Mouse (Mus musculus): ENCODE data around the gene Zfp422. TPM values are rescaled to one million over a fixed set of nuclear protein-coding genes. Genes with fewer than 3 reads are reported as not detected.

The Zfp422 gene
- polyA plus RNA-seq, 1 experiment from 2014 or later: 313 TPM

DNA sequence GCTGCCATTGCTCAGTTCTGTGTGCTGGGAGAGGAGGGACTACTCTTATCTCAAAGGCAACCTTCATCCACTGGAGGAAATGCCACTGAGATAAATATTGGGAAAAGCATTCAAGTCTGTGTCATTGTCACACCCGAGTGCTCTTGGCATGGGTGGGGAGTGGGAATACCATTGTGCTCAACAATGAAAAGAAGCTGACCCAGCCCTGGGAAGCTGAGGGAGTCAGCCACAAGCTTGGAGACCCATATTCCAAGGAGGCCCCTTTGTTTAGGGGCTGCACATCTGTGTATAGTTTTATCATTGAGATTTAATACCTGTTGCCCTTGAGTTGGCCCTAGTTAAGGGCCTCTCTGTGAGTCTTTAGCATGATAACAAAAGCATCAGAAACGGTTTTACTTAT, 10.9 kb upstream of the Zfp422 start:
- Histone ChIP-seq H3K9ac (ENCODE audit: low read depth, low read length) (no peak overlapping the region), H3K9me3 (ENCODE audit: control insufficient read depth, low read length) (no peaks in the 10 kb centered on the region), H3K4me2 (replicated peaks; ENCODE audit: low read depth, low read length) (no peak overlapping the region), H3K4me3 (ENCODE audit: low read depth, low read length) (no peak overlapping the region), H3K36me3 (ENCODE audit: control insufficient read depth, insufficient read depth, low read length) (peaks cover 5% of the 10 kb centered on the region; the same call in 1 of the 2 replicates), H3K27me3 (ENCODE audit: control insufficient read depth, insufficient read depth, low read length) (no peaks in the 10 kb centered on the region), H3K4me1 (replicated peaks; ENCODE audit: control insufficient read depth, insufficient read depth, low read length) (no peaks in the 10 kb centered on the region), H3K27ac (ENCODE audit: low read depth, low read length) (no peak overlapping the region)
- ATAC-seq (ENCODE audit: low FRiP score) (no peak), DNase-seq (ENCODE audit: low spot score) (no peak)
- 73% methylated on average over 2 of the region's 2 CpGs for WGBS

- Histone ChIP-seq H3K36me3 (ENCODE audit: control insufficient read depth, insufficient read depth, low read length) (peaks cover 5% of the 10 kb centered on the region; the same call in 1 of the 2 replicates), H3K27me3 (ENCODE audit: control insufficient read depth, insufficient read depth, low read length) (no peaks in the 10 kb centered on the region), H3K4me3 (ENCODE audit: low read depth, low read length) (no peak overlapping the region), H3K9ac (ENCODE audit: low read depth, low read length) (no peak overlapping the region), H3K4me2 (replicated peaks; ENCODE audit: low read depth, low read length) (no peak overlapping the region), H3K4me1 (replicated peaks; ENCODE audit: control insufficient read depth, insufficient read depth, low read length) (no peaks in the 10 kb centered on the region), H3K27ac (ENCODE audit: low read depth, low read length) (no peak overlapping the region), H3K9me3 (ENCODE audit: control insufficient read depth, low read length) (no peaks in the 10 kb centered on the region)
- ATAC-seq (ENCODE audit: low FRiP score): no peak
- 77% methylated on average over 2 of the region's 2 CpGs for WGBS
- DNase-seq (ENCODE audit: low spot score): no peak
Observed at GRCm38 (mm10) chr6:116638871-116639270, 10.1 kb upstream of the Zfp422 start.

GRCm38 (mm10) chr6:116637496-116637895, 8.7 kb upstream of the Zfp422 start:
- WGBS: 86% methylated on average over 5 of the region's 5 CpGs
- peaks cover 5% of the 10 kb centered on the region; the same call in 1 of the 2 replicates for H3K36me3 ChIP-seq (ENCODE audit: control insufficient read depth, insufficient read depth, low read length)
- no peak for DNase-seq (ENCODE audit: low spot score)

GRCm38 (mm10) chr6:116636581-116637235, 7.9 kb upstream of the Zfp422 start:
- Histone ChIP-seq H3K4me2 (replicated peaks; ENCODE audit: low read depth, low read length) (no peak overlapping the region), H3K4me3 (ENCODE audit: low read depth, low read length) (no peak overlapping the region), H3K36me3 (ENCODE audit: control insufficient read depth, insufficient read depth, low read length) (peaks cover 5% of the 10 kb centered on the region; the same call in 1 of the 2 replicates), H3K27ac (ENCODE audit: low read depth, low read length) (no peak overlapping the region), H3K9ac (ENCODE audit: low read depth, low read length) (no peak overlapping the region), H3K27me3 (ENCODE audit: control insufficient read depth, insufficient read depth, low read length) (no peaks in the 10 kb centered on the region), H3K9me3 (ENCODE audit: control insufficient read depth, low read length) (no peaks in the 10 kb centered on the region), H3K4me1 (replicated peaks; ENCODE audit: control insufficient read depth, insufficient read depth, low read length) (no peaks in the 10 kb centered on the region)
- WGBS: 83% methylated on average over 9 of the region's 9 CpGs
- ATAC-seq (ENCODE audit: low FRiP score) (no peak), DNase-seq (ENCODE audit: low spot score) (no peak)

More at GRCm38 (mm10) chr6:116637496-116637895, 8.7 kb upstream of the Zfp422 start:
- Histone ChIP-seq H3K27ac (ENCODE audit: low read depth, low read length) (no peak overlapping the region), H3K9ac (ENCODE audit: low read depth, low read length) (no peak overlapping the region), H3K27me3 (ENCODE audit: control insufficient read depth, insufficient read depth, low read length) (no peaks in the 10 kb centered on the region), H3K4me2 (replicated peaks; ENCODE audit: low read depth, low read length) (no peak overlapping the region), H3K4me1 (replicated peaks; ENCODE audit: control insufficient read depth, insufficient read depth, low read length) (no peaks in the 10 kb centered on the region), H3K9me3 (ENCODE audit: control insufficient read depth, low read length) (no peaks in the 10 kb centered on the region), H3K4me3 (ENCODE audit: low read depth, low read length) (no peak overlapping the region)
- no peak for ATAC-seq (ENCODE audit: low FRiP score)

DNA sequence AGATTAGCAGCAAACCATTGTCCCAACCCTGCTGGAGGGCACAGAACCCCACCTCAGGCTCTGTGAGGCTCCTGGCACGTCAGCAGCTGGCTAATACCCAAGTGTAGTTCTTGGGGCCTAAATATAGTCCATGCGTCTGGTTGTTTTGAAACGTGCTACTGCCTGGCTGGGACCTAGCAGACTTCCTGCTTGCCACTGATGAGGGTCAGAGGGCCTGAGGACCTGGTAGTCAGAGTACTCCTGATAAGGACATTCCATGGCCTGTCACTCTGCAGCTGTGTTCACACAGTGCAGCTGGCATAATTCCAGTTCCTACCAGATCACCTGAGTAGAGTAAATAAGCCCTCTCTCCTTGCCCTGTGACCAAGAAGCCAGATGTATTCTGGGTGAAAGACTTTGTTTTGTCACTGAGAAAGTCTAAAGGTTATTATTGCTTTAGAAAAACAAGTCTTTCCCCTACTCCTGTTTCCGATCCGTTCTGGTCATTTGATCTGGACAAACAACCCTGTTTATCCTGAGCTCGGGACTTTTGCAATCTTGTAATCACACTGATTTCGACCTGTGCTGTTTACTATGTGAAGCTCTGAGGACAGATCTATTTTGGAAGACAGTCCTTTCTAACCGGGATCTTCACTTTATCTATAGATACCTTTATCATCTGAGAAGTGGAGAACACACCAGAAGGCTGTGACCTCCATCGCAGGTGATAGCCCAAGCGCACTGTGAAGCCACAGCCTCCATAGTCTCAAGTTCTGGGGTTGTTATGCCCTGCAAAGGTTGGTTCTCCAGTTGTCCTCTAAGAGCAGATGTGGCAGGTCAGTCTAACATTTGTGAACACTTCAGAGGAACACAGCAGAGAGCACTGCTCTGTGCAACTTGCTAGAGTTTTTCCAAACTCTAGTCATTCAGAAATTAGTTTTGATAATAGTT, 6.7 kb upstream of the Zfp422 start:
- Histone ChIP-seq H3K27ac (ENCODE audit: low read depth, low read length) (no peak overlapping the region), H3K4me2 (replicated peaks; ENCODE audit: low read depth, low read length) (no peak overlapping the region), H3K9ac (ENCODE audit: low read depth, low read length) (no peak overlapping the region), H3K27me3 (ENCODE audit: control insufficient read depth, insufficient read depth, low read length) (no peaks in the 10 kb centered on the region), H3K36me3 (ENCODE audit: control insufficient read depth, insufficient read depth, low read length) (peaks cover 3% of the 10 kb centered on the region; the same call in 1 of the 2 replicates), H3K4me3 (ENCODE audit: low read depth, low read length) (no peak overlapping the region), H3K9me3 (ENCODE audit: control insufficient read depth, low read length) (no peaks in the 10 kb centered on the region), H3K4me1 (replicated peaks; ENCODE audit: control insufficient read depth, insufficient read depth, low read length) (no peaks in the 10 kb centered on the region)
- 72% methylated on average over 10 of the region's 10 CpGs for WGBS
- DNase-seq (ENCODE audit: low spot score): no peak
- no peak for ATAC-seq (ENCODE audit: low FRiP score)

GRCm38 (mm10) chr6:116633741-116634695, 5.2 kb upstream of the Zfp422 start:
- H3K27me3 ChIP-seq (ENCODE audit: control insufficient read depth, insufficient read depth, low read length): no peaks in the 10 kb centered on the region
- H3K9me3 ChIP-seq (ENCODE audit: control insufficient read depth, low read length): no peaks in the 10 kb centered on the region
- no peak overlapping the region for H3K27ac ChIP-seq (ENCODE audit: low read depth, low read length)
- 92% methylated on average over 17 of the region's 17 CpGs for WGBS
- no peak overlapping the region for H3K9ac ChIP-seq (ENCODE audit: low read depth, low read length)
- H3K4me2 ChIP-seq (replicated peaks; ENCODE audit: low read depth, low read length): no peak overlapping the region
- no peaks in the 10 kb centered on the region for H3K4me1 ChIP-seq (replicated peaks; ENCODE audit: control insufficient read depth, insufficient read depth, low read length)
- ATAC-seq (ENCODE audit: low FRiP score) (no peak), DNase-seq (ENCODE audit: low spot score) (no peak)
- peaks cover 3% of the 10 kb centered on the region; the same call in 1 of the 2 replicates for H3K36me3 ChIP-seq (ENCODE audit: control insufficient read depth, insufficient read depth, low read length)
- no peak overlapping the region for H3K4me3 ChIP-seq (ENCODE audit: low read depth, low read length)

DNA sequence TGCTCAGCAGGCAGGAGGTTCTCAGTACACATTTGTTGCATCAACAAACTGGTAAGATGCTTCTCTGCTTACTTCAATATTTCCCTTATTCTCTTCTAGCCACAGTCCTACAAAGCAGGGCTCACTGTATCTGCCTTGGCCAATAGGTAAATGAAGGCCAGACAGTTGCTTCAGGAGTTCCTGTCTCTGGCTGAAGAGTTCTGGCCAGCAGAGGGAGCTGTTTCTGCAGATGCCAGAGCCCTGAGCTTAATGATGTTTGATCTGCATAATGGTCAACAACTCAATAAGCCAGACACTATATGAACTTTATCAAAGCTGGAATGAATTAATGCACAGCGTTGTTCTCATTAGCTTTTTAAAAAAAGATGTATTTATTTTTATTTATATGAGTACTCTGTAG, 3.3 kb upstream of the Zfp422 start:
- H3K27ac ChIP-seq (ENCODE audit: low read depth, low read length): no peak overlapping the region
- no peak for ATAC-seq (ENCODE audit: low FRiP score)
- peaks cover 3% of the 10 kb centered on the region; the same call in 1 of the 2 replicates for H3K36me3 ChIP-seq (ENCODE audit: control insufficient read depth, insufficient read depth, low read length)
- H3K4me2 ChIP-seq (replicated peaks; ENCODE audit: low read depth, low read length): no peak overlapping the region
- 56% methylated on average over 1 of the region's 1 CpGs for WGBS
- no peaks in the 10 kb centered on the region for H3K27me3 ChIP-seq (ENCODE audit: control insufficient read depth, insufficient read depth, low read length)
- no peak overlapping the region for H3K9ac ChIP-seq (ENCODE audit: low read depth, low read length)
- no peak overlapping the region for H3K4me3 ChIP-seq (ENCODE audit: low read depth, low read length)
- peak; percentile 76 for DNase-seq (ENCODE audit: low spot score)
- H3K4me1 ChIP-seq (replicated peaks; ENCODE audit: control insufficient read depth, insufficient read depth, low read length): no peaks in the 10 kb centered on the region
- H3K9me3 ChIP-seq (ENCODE audit: control insufficient read depth, low read length): no peaks in the 10 kb centered on the region

- 0 out of 2 replicates have a peak overlapping the region, but pooled peaks have one; percentile 11 for H3K9ac ChIP-seq (ENCODE audit: low read depth, low read length)
- no peak overlapping the region for H3K4me3 ChIP-seq (ENCODE audit: low read depth, low read length)
- no peak overlapping the region for H3K4me2 ChIP-seq (replicated peaks; ENCODE audit: low read depth, low read length)
- ATAC-seq (ENCODE audit: low FRiP score) (no peak), DNase-seq (ENCODE audit: low spot score) (peak; percentile 14)
- H3K36me3 ChIP-seq (ENCODE audit: control insufficient read depth, insufficient read depth, low read length): no peaks in the 10 kb centered on the region
- H3K27ac ChIP-seq (ENCODE audit: low read depth, low read length): 0 out of 2 replicates have a peak overlapping the region, but pooled peaks have one; percentile 17
- H3K4me1 ChIP-seq (replicated peaks; ENCODE audit: control insufficient read depth, insufficient read depth, low read length): no peaks in the 10 kb centered on the region
- WGBS: 90% methylated on average over 10 of the region's 10 CpGs
- H3K9me3 ChIP-seq (ENCODE audit: control insufficient read depth, low read length): no peaks in the 10 kb centered on the region
- no peaks in the 10 kb centered on the region for H3K27me3 ChIP-seq (ENCODE audit: control insufficient read depth, insufficient read depth, low read length)
Observed at GRCm38 (mm10) chr6:116629766-116630165, 967 bp upstream of the Zfp422 start.
